Mouse (Mus musculus) forebrain, embryonic 13.5 days (tissue): ENCODE data around the gene Sgk2. TPM values are rescaled to one million over a fixed set of nuclear protein-coding genes. Genes with fewer than 3 reads are reported as not detected.

Experiments used
- ATAC-seq: fragments of 200-750 bp; cut with Nextera tagmentation; 2 replicates; pipeline ENCODE4 v1.8.0; 2017
- H3K27ac ChIP-seq: fragments of 300-500 bp; sonication (generic); 2 replicates; pipeline ENCODE4 v1.5.1; 2015; ENCODE audit warnings: inconsistent platforms, mild to moderate bottlenecking, moderate library complexity
- H3K27me3 ChIP-seq: fragments of 300-500 bp; sonication (generic); 2 replicates; pipeline ENCODE4 v1.6.1; 2015; ENCODE audit warnings: mild to moderate bottlenecking, inconsistent platforms
- H3K36me3 ChIP-seq: fragments of 300-500 bp; sonication (generic); 2 replicates; pipeline ENCODE4 v1.6.1; 2015; ENCODE audit warnings: mild to moderate bottlenecking, inconsistent platforms; ENCODE audit not compliant: poor library complexity, severe bottlenecking
- H3K4me1 ChIP-seq: fragments of 300-500 bp; sonication (generic); 2 replicates; pipeline ENCODE4 v1.6.1; 2015; ENCODE audit warnings: inconsistent platforms
- H3K4me2 ChIP-seq: fragments of 300-500 bp; sonication (generic); 2 replicates; pipeline ENCODE4 v1.6.1; 2015; ENCODE audit warnings: inconsistent platforms, mild to moderate bottlenecking, moderate library complexity
- H3K4me3 ChIP-seq: fragments of 300-500 bp; sonication (generic); 2 replicates; pipeline ENCODE4 v1.5.1; 2015; ENCODE audit warnings: mild to moderate bottlenecking, inconsistent platforms
- H3K9ac ChIP-seq: fragments of 300-500 bp; sonication (generic); 2 replicates; pipeline ENCODE4 v1.6.1; 2015; ENCODE audit warnings: mild to moderate bottlenecking, inconsistent platforms
- H3K9me3 ChIP-seq: fragments of 300-500 bp; sonication (generic); replicated peaks from 2 replicates; pipeline ENCODE4 v1.6.1; 2016; ENCODE audit warnings: inconsistent platforms
- WGBS: fragments of 180-500 bp; shearing (Covaris S2); methylation state at CpG from one replicate; pipeline ENCODE4 v1.1.7; 2015; 5-methylcytosine and 5-hydroxymethylcytosine counted together
- polyA plus RNA-seq: library from polyadenylated mRNA; unstranded; fragments of >200 nt; fragmentation: Nextera tagmentation; extraction: Ambion mirVana; gene quantifications from 2 replicates; pipeline ENCODE4 v1.2.1, GENCODE M21; 2015

Gene Sgk2
- polyA plus RNA-seq, 1 experiment from 2014 or later = not detected

- no peak for ATAC-seq
- WGBS = 90% methylated on average over 3 of the region's 3 CpGs
Observed at GRCm38 (mm10) chr2:162969101-162969500, 18.0 kb upstream of the Sgk2 start.

GRCm38 (mm10) chr2:162970896-162971295 lies 16.2 kb upstream of the Sgk2 start:
- no peak for ATAC-seq

More at GRCm38 (mm10) chr2:162969101-162969500, 18.0 kb upstream of the Sgk2 start:
- Histone ChIP-seq H3K4me2 (no peak overlapping the region), H3K36me3 (no peaks in the 10 kb centered on the region), H3K9ac (no peak overlapping the region), H3K4me3 (no peak overlapping the region), H3K27ac (no peak overlapping the region), H3K27me3 (no peaks in the 10 kb centered on the region), H3K9me3 (no peaks in the 10 kb centered on the region), H3K4me1 (peaks cover 9% of the 10 kb centered on the region)

GRCm38 (mm10) chr2:162972752-162973151 lies 14.4 kb upstream of the Sgk2 start:
- WGBS = 82% methylated on average over 7 of the region's 7 CpGs
- H3K4me1 ChIP-seq = peaks cover 31% of the 10 kb centered on the region
- no peak overlapping the region for H3K9ac ChIP-seq
- no peaks in the 10 kb centered on the region for H3K36me3 ChIP-seq
- H3K4me3 ChIP-seq = no peak overlapping the region
- no peaks in the 10 kb centered on the region for H3K9me3 ChIP-seq
- H3K4me2 ChIP-seq = no peak overlapping the region
- ATAC-seq = no peak
- H3K27ac ChIP-seq = no peak overlapping the region
- H3K27me3 ChIP-seq = no peaks in the 10 kb centered on the region

More at GRCm38 (mm10) chr2:162970896-162971295, 16.2 kb upstream of the Sgk2 start:
- Histone ChIP-seq H3K4me3 (no peak overlapping the region), H3K27me3 (no peaks in the 10 kb centered on the region), H3K4me2 (no peak overlapping the region), H3K36me3 (no peaks in the 10 kb centered on the region), H3K27ac (no peak overlapping the region), H3K9ac (no peak overlapping the region), H3K9me3 (no peaks in the 10 kb centered on the region), H3K4me1 (peaks cover 23% of the 10 kb centered on the region)
- WGBS = 89% methylated on average over 6 of the region's 6 CpGs

GRCm38 (mm10) chr2:162973206-162973605 lies 13.9 kb upstream of the Sgk2 start:
- Histone ChIP-seq H3K4me1 (peaks cover 31% of the 10 kb centered on the region), H3K4me3 (no peak overlapping the region), H3K4me2 (no peak overlapping the region), H3K36me3 (no peaks in the 10 kb centered on the region), H3K9me3 (no peaks in the 10 kb centered on the region), H3K27me3 (no peaks in the 10 kb centered on the region), H3K27ac (no peak overlapping the region), H3K9ac (no peak overlapping the region)
- no peak for ATAC-seq
- 79% methylated on average over 5 of the region's 5 CpGs for WGBS

GRCm38 (mm10) chr2:162973637-162974036 lies 13.5 kb upstream of the Sgk2 start:
- ATAC-seq = no peak

GRCm38 (mm10) chr2:162975157-162975775 lies 11.9 kb upstream of the Sgk2 start:
- Histone ChIP-seq H3K9ac (no peak overlapping the region), H3K27me3 (no peaks in the 10 kb centered on the region), H3K4me2 (no peak overlapping the region), H3K4me3 (no peak overlapping the region), H3K4me1 (peaks cover 31% of the 10 kb centered on the region), H3K27ac (no peak overlapping the region), H3K36me3 (no peaks in the 10 kb centered on the region), H3K9me3 (no peaks in the 10 kb centered on the region)
- WGBS = 68% methylated on average over 11 of the region's 11 CpGs
- peak; percentile 80 for ATAC-seq

More at GRCm38 (mm10) chr2:162973637-162974036, 13.5 kb upstream of the Sgk2 start:
- Histone ChIP-seq H3K4me2 (no peak overlapping the region; the same call in 1 of the 2 replicates), H3K9me3 (no peaks in the 10 kb centered on the region), H3K27me3 (no peaks in the 10 kb centered on the region), H3K4me1 (peaks cover 31% of the 10 kb centered on the region), H3K9ac (no peak overlapping the region), H3K36me3 (no peaks in the 10 kb centered on the region), H3K27ac (no peak overlapping the region), H3K4me3 (no peak overlapping the region)
- WGBS = 20% methylated on average over 11 of the region's 11 CpGs

GRCm38 (mm10) chr2:162976001-162976400 lies 11.1 kb upstream of the Sgk2 start:
- no peaks in the 10 kb centered on the region for H3K36me3 ChIP-seq
- H3K9me3 ChIP-seq = no peaks in the 10 kb centered on the region
- no peak overlapping the region for H3K9ac ChIP-seq
- H3K4me3 ChIP-seq = no peak overlapping the region
- no peak overlapping the region for H3K27ac ChIP-seq
- H3K4me1 ChIP-seq = peaks cover 31% of the 10 kb centered on the region
- no peak overlapping the region for H3K4me2 ChIP-seq
- no peaks in the 10 kb centered on the region for H3K27me3 ChIP-seq
- ATAC-seq = no peak
- WGBS = 65% methylated on average over 4 of the region's 4 CpGs

GRCm38 (mm10) chr2:162984381-162984780 lies 2.7 kb upstream of the Sgk2 start:
- no peak overlapping the region for H3K4me2 ChIP-seq
- H3K4me3 ChIP-seq = no peak overlapping the region
- H3K36me3 ChIP-seq = no peaks in the 10 kb centered on the region
- no peaks in the 10 kb centered on the region for H3K9me3 ChIP-seq
- peaks cover 9% of the 10 kb centered on the region; the same call in 1 of the 2 replicates for H3K27me3 ChIP-seq
- 91% methylated on average over 6 of the region's 6 CpGs for WGBS
- no peak for ATAC-seq
- H3K4me1 ChIP-seq = peaks cover 5% of the 10 kb centered on the region
- no peak overlapping the region for H3K9ac ChIP-seq
- H3K27ac ChIP-seq = no peak overlapping the region

- Histone ChIP-seq H3K9ac (no peak overlapping the region), H3K27ac (no peak overlapping the region), H3K36me3 (no peaks in the 10 kb centered on the region), H3K4me2 (no peak overlapping the region), H3K4me3 (no peak overlapping the region), H3K4me1 (peaks cover 5% of the 10 kb centered on the region), H3K9me3 (no peaks in the 10 kb centered on the region), H3K27me3 (peaks cover 9% of the 10 kb centered on the region; the same call in 1 of the 2 replicates)
- 0 out of 2 replicates have a peak, but pooled peaks have one; percentile 53 for ATAC-seq
- WGBS = 49% methylated on average over 3 of the region's 3 CpGs
Observed at GRCm38 (mm10) chr2:162985923-162986322, 1.2 kb upstream of the Sgk2 start.

- H3K4me1 ChIP-seq = peaks cover 5% of the 10 kb centered on the region
- no peak for ATAC-seq
- H3K27ac ChIP-seq = no peak overlapping the region
- WGBS = 94% methylated on average over 3 of the region's 3 CpGs
- H3K27me3 ChIP-seq = peaks cover 9% of the 10 kb centered on the region; the same call in 1 of the 2 replicates
- H3K4me2 ChIP-seq = no peak overlapping the region
- no peak overlapping the region for H3K9ac ChIP-seq
- H3K36me3 ChIP-seq = no peaks in the 10 kb centered on the region
- H3K4me3 ChIP-seq = no peak overlapping the region
- H3K9me3 ChIP-seq = no peaks in the 10 kb centered on the region
Observed at GRCm38 (mm10) chr2:162986764-162987163, 366 bp upstream of the Sgk2 start.

- WGBS = 90% methylated on average over 4 of the region's 4 CpGs
Observed at GRCm38 (mm10) chr2:162988235-162988634, 1.1 kb downstream of the Sgk2 start.

GRCm38 (mm10) chr2:162991394-162992083 lies 4.4 kb downstream of the Sgk2 start:
- WGBS = 43% methylated on average over 6 of the region's 6 CpGs
- Histone ChIP-seq H3K4me3 (no peak overlapping the region), H3K9ac (no peak overlapping the region), H3K27me3 (peaks cover 6% of the 10 kb centered on the region; the same call in 1 of the 2 replicates), H3K9me3 (no peaks in the 10 kb centered on the region), H3K4me2 (no peak overlapping the region), H3K27ac (no peak overlapping the region), H3K36me3 (no peaks in the 10 kb centered on the region), H3K4me1 (no peaks in the 10 kb centered on the region)
- ATAC-seq = no peak

More at GRCm38 (mm10) chr2:162988235-162988634, 1.1 kb downstream of the Sgk2 start:
- Histone ChIP-seq H3K36me3 (no peaks in the 10 kb centered on the region), H3K27me3 (peaks cover 9% of the 10 kb centered on the region; the same call in 1 of the 2 replicates), H3K4me1 (peaks cover 5% of the 10 kb centered on the region), H3K9me3 (no peaks in the 10 kb centered on the region), H3K27ac (no peak overlapping the region), H3K4me3 (no peak overlapping the region), H3K9ac (no peak overlapping the region), H3K4me2 (no peak overlapping the region)
- ATAC-seq = no peak
